ENCODE assay signal across 17 mouse cellular contexts in genomic region chr8:119943616-119944015, GRCm38 (mm10). TPM values are rescaled to one million over a fixed set of nuclear protein-coding genes. Genes with fewer than 3 reads are reported as not detected.
DNase-seq lines count a peak whose midpoint lies in the region; ATAC-seq lines count a peak whose summit lies in the region.
"Had no signal": no experiment of that assay in that cellular context is flagged by ENCODE, and none has a peak within 500 bp of the region (broad histone marks: within the 10 kb centered on the region; RNA-seq: fewer than 3 reads in every experiment).

No protein-coding gene starts in this region.

- 68% methylated on average over 10 of the region's 10 CpGs for WGBS in kidney, embryonic 14.5 days
- 94% methylated on average over 10 of the region's 10 CpGs for WGBS in midbrain, embryonic 13.5 days

- DNase-seq in cerebellum, adult 9-10 months, result peak; percentile 57
- no peak for DNase-seq in cerebellum, postnatal 4 days (ENCODE audit: low spot score in 2 of 2)
- DNase-seq in kidney, postnatal 4 days, result no peak
- DNase-seq in brain, adult 2 months (ENCODE audit: low read depth, low spot score), result peak; percentile 37
- DNase-seq in cerebellum, postnatal 25 days, result peak; percentile 51 to 59
- DNase-seq in adrenal gland, adult 18-20 months (ENCODE audit: low spot score in 2 of 2), result no peak
- DNase-seq: gastrocnemius, postnatal 25 days had no signal

- ATAC-seq in kidney, embryonic 14.5 days (ENCODE audit: low FRiP score, low TSS enrichment), result peak; percentile 16; the same call in 1 of the 2 replicates
- ATAC-seq in midbrain, embryonic 13.5 days, result no peak

- H3K4me3 ChIP-seq in kidney, embryonic 14.5 days (ENCODE audit: low read length), result no peak overlapping the region
- no peak overlapping the region for H3K4me3 ChIP-seq in midbrain, embryonic 13.5 days (replicated peaks)
- H3K4me3 ChIP-seq: embryonic facial prominence, embryonic 15.5 days; erythroblast, embryonic 14.5 days; forebrain, embryonic 10.5 days; heart, embryonic 12.5 days; hindbrain, embryonic 10.5 days had no signal

- H3K9me3 ChIP-seq in kidney, embryonic 14.5 days (ENCODE audit: control insufficient read depth, low read length), result no peaks in the 10 kb centered on the region
- H3K9me3 ChIP-seq in midbrain, embryonic 13.5 days, result no peaks in the 10 kb centered on the region
- H3K9me3 ChIP-seq: embryonic facial prominence, embryonic 15.5 days; forebrain, embryonic 10.5 days; G1E; heart, embryonic 12.5 days; hindbrain, embryonic 10.5 days had no signal

- H3K27me3 ChIP-seq in kidney, embryonic 14.5 days (ENCODE audit: control insufficient read depth, insufficient read depth, low read length), result no peaks in the 10 kb centered on the region
- H3K27me3 ChIP-seq in midbrain, embryonic 13.5 days, result no peaks in the 10 kb centered on the region
- H3K27me3 ChIP-seq: embryonic facial prominence, embryonic 15.5 days; heart, embryonic 12.5 days had no signal

- H3K4me1 ChIP-seq in kidney, embryonic 14.5 days (ENCODE audit: control insufficient read depth, insufficient read depth, low read length), result no peaks in the 10 kb centered on the region
- H3K4me1 ChIP-seq in midbrain, embryonic 13.5 days (replicated peaks), result peaks cover 12% of the 10 kb centered on the region

- no peak overlapping the region for H3K4me2 ChIP-seq in kidney, embryonic 14.5 days (replicated peaks; ENCODE audit: low read depth, low read length)
- no peak overlapping the region for H3K4me2 ChIP-seq in midbrain, embryonic 13.5 days (replicated peaks)
- H3K4me2 ChIP-seq: embryonic facial prominence, embryonic 15.5 days; heart, embryonic 12.5 days; hindbrain, embryonic 14.5 days had no signal

- H3K27ac ChIP-seq in kidney, embryonic 14.5 days (ENCODE audit: low read depth, low read length), result no peak overlapping the region
- H3K27ac ChIP-seq in midbrain, embryonic 13.5 days, result no peak overlapping the region
- H3K27ac ChIP-seq: embryonic facial prominence, embryonic 15.5 days; forebrain, embryonic 10.5 days; hindbrain, embryonic 10.5 days; hindbrain, embryonic 14.5 days had no signal

- H3K36me3 ChIP-seq in kidney, embryonic 14.5 days (ENCODE audit: control insufficient read depth, insufficient read depth, low read length), result peaks cover 74% of the 10 kb centered on the region
- H3K36me3 ChIP-seq in midbrain, embryonic 13.5 days, result peaks cover 73% of the 10 kb centered on the region

- no peak overlapping the region for H3K9ac ChIP-seq in kidney, embryonic 14.5 days (ENCODE audit: low read depth, low read length)
- H3K9ac ChIP-seq in midbrain, embryonic 13.5 days (replicated peaks), result no peak overlapping the region
- H3K9ac ChIP-seq: embryonic facial prominence, embryonic 15.5 days; heart, embryonic 12.5 days; hindbrain, embryonic 14.5 days had no signal

RNA-seq across cellular contexts. Expression of gene Gm20388, which starts 33.0 kb away (rescaled TPM):
- 5.7 TPM in 1 of 2 replicates, not detected in the other for polyA plus RNA-seq in kidney, embryonic 14.5 days (2014; fragmentation: Nextera tagmentation; extraction: Ambion mirVana)
- total RNA-seq in adrenal gland, adult 18-20 months (2021), result 1 to 10 TPM; 1.3 to 8.5 TPM
- 4.4 and 10.3 TPM in 2 replicates for polyA plus RNA-seq in midbrain, embryonic 13.5 days (2015; fragmentation: Nextera tagmentation; extraction: Ambion mirVana)
- polyA plus RNA-seq: heart, embryonic 12.5 days; hindbrain, embryonic 14.5 days had no signal

RNA-seq across cellular contexts. Expression of gene Usp10, which starts 33.5 kb away (rescaled TPM):
- polyA plus RNA-seq in kidney, embryonic 14.5 days (2014; fragmentation: Nextera tagmentation; extraction: Ambion mirVana), result 91.9 and 156 TPM in 2 replicates
- 100 to 1,000 TPM; 114 to 127 TPM for total RNA-seq in adrenal gland, adult 18-20 months (2021)
- 130 and 137 TPM in 2 replicates for polyA plus RNA-seq in midbrain, embryonic 13.5 days (2015; fragmentation: Nextera tagmentation; extraction: Ambion mirVana)

RNA-seq across cellular contexts. Expression of gene Crispld2, which starts 48.6 kb away (rescaled TPM):
- 4.9 and 5.2 TPM in 2 replicates for polyA plus RNA-seq in kidney, embryonic 14.5 days (2014; fragmentation: Nextera tagmentation; extraction: Ambion mirVana)
- total RNA-seq in adrenal gland, adult 18-20 months (2021), result 10 to 100 TPM in 1 of 2 experiments, 1 to 10 TPM in 1; 9.5 to 12.8 TPM
- 1.9 and 2.1 TPM in 2 replicates for polyA plus RNA-seq in midbrain, embryonic 13.5 days (2015; fragmentation: Nextera tagmentation; extraction: Ambion mirVana)
- total RNA-seq: common myeloid progenitor, adult 5-6 weeks had no signal
- polyA plus RNA-seq: erythroblast, embryonic 14.5 days had no signal

Comparison
In these comparisons a context has a peak if more than half of its experiments do, and no peak if none do; other contexts are left out.
1. DNase-seq: peak in cerebellum, adult 9-10 months (single experiment), brain, adult 2 months (single experiment) and cerebellum, postnatal 25 days (2 of 2); none in cerebellum, postnatal 4 days (0 of 2), kidney, postnatal 4 days (0 of 2) and adrenal gland, adult 18-20 months (0 of 2).